Mouse (Mus musculus) CH12.LX (cell line): ENCODE measurements at regions not wholly inside any gene's neighbourhood (a gene's known extent, or its start where the extent isn't known, plus 50 kb on each side); places are given as distances from the start of the nearest gene placed in this dataset.

ENCODE experiments used
- CHD2 ChIP-seq: IDR thresholded peaks from 2 replicates; pipeline ENCODE4 v1.6.1; 2011; ENCODE audit warnings: low read length, improper control_type of control experiment
- CTCF ChIP-seq, 2 experiments: IDR thresholded peaks in 1 of 2; conservative IDR thresholded peaks in 1 of 2; 2 replicates each; pipeline ENCODE4 v1.5.1; 2011 to 2012; ENCODE audit warnings: low read depth in 2 of 2, low read length in 2 of 2, improper control_type of control experiment in 1 of 2, inconsistent platforms in 1 of 2, mild to moderate bottlenecking in 1 of 2, moderate library complexity in 1 of 2
- EP300 ChIP-seq: IDR thresholded peaks from 2 replicates; pipeline ENCODE4 v1.6.1; 2011; ENCODE audit warnings: low read length, improper control_type of control experiment
- MAFK ChIP-seq: IDR thresholded peaks from 2 replicates; pipeline ENCODE4 v1.6.1; 2011; ENCODE audit warnings: low read length, improper control_type of control experiment; ENCODE audit not compliant: insufficient replicate concordance
- MAX ChIP-seq: IDR thresholded peaks from 2 replicates; pipeline ENCODE4 v1.6.1; 2011; ENCODE audit warnings: low read length, improper control_type of control experiment
- MAZ ChIP-seq: IDR thresholded peaks from 2 replicates; pipeline ENCODE4 v1.6.1; 2012; ENCODE audit warnings: low read depth, mild to moderate bottlenecking, inconsistent platforms, low read length, improper control_type of control experiment, moderate library complexity
- MEF2A ChIP-seq: IDR thresholded peaks from 2 replicates; pipeline ENCODE4 v1.6.1; 2014; ENCODE audit warnings: low read depth, mild to moderate bottlenecking, inconsistent platforms, low read length, improper control_type of control experiment, borderline replicate concordance
- POLR2A ChIP-seq: IDR thresholded peaks from 2 replicates; pipeline ENCODE4 v1.6.1; 2011; ENCODE audit warnings: low read depth, mild to moderate bottlenecking, improper control_type of control experiment, low read length
- POLR2AphosphoS2 ChIP-seq: IDR thresholded peaks from 2 replicates; pipeline ENCODE4 v1.6.1; 2011; ENCODE audit warnings: low read depth, low read length, improper control_type of control experiment
- TCF12 ChIP-seq: IDR thresholded peaks from 2 replicates; pipeline ENCODE4 v1.6.1; 2014; ENCODE audit warnings: low read depth, mild to moderate bottlenecking, inconsistent platforms, low read length, improper control_type of control experiment
- UBTF ChIP-seq: IDR thresholded peaks from 2 replicates; pipeline ENCODE4 v1.6.1; 2012; ENCODE audit warnings: low read depth, mild to moderate bottlenecking, inconsistent platforms, low read length, improper control_type of control experiment, moderate library complexity
- USF1 ChIP-seq: IDR thresholded peaks from 2 replicates; pipeline ENCODE4 v1.6.1; 2014; ENCODE audit warnings: low read depth, mild to moderate bottlenecking, inconsistent platforms, low read length, improper control_type of control experiment
- USF2 ChIP-seq: conservative IDR thresholded peaks from 2 replicates; pipeline ENCODE4 v1.6.1; 2011; ENCODE audit warnings: low read depth, low read length, improper control_type of control experiment

DNA sequence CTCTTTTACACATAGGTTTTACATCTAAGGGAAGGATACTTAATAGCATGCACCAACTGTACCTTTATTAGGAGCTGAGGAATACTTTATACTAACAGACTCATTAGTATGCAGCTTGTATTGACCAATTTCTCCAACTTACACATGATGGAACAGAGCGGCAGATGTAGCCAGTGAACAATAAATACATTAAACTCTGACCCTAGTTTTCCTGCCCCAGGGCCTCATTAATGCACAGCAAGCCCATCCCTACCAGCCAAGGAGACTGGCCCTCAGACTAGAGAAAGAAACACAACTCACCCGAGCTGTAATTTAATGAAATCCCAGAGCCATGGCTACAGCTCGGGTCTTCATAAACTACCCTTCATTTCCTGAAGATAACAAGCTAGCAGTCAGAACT, 60.8 kb upstream of the Prokr2 start:
- TF ChIP-seq UBTF (no peak), POLR2A (no peak), USF2 (no peak), EP300 (no peak), CTCF (conservative IDR thresholded peaks at IDR 0.05 in 1 of 2, IDR thresholded peaks at IDR 0.05 in 1 of 2; ENCODE audit: low read depth in 2 of 2, low read length in 2 of 2) (no peak), MAZ (no peak), POLR2AphosphoS2 (no peak), TCF12 (no peak), MEF2A (no peak), USF1 (no peak), CHD2 (no peak), MAX (no peak), MAFK (no peak)
